Mouse (Mus musculus): ENCODE results near the gene Sppl2b.

DNA sequence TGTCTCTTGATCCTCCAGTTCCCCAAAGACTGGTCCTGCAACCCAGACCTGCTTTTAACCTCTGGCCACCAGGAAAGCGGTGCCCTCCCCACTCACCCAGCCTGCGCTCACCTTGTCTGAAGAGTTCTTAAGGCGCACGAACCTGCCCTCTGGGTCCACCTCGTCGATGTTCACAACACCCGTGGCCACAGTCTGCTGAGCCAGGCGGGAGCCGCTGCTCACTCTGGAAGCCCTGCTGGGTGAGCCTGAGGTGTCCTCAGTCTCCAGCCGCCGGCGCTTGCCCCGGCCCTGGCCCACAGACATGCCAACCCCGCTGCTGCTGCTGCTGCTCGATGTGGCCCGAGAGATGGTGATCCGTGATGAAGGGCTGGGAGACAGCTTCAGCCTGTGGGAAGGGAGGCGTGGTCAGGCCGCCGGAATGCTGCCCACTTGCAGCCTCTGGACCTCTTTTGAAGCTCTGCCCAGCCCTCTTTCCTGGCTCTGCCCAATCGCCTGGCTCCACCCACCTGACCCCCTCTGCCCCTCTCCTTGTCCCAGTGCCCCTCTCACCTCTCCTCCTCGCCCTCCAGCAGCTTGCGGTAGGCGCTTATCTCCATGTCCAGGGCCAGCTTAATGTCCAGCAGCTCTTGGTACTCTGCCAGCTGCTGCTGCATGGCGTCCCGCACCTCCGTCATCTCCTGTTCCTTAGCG lies 49.1 kb downstream of the Sppl2b start:
- no peak for TF ChIP-seq GATA1 (IDR thresholded peaks at IDR 0.05; ENCODE audit: borderline replicate concordance, low read length)
- no peak for TF ChIP-seq FLI1 (IDR thresholded peaks at IDR 0.05; ENCODE audit: low read length)
